Mouse (Mus musculus): ENCODE results near the gene Pxn. TPM values are rescaled to one million over a fixed set of nuclear protein-coding genes. Genes with fewer than 3 reads are reported as not detected.

The Pxn gene
- total RNA-seq, 2 experiments from 2014 or later, result 107 to 130 TPM

GRCm38 (mm10) chr5:115525943-115526342, 19.5 kb downstream of the Pxn start:
- no peak for DNase-seq

GRCm38 (mm10) chr5:115526456-115527202, 20.2 kb downstream of the Pxn start:
- no peak for DNase-seq

- DNase-seq, result no peak
Observed at GRCm38 (mm10) chr5:115528128-115528527, 21.7 kb downstream of the Pxn start.

- DNase-seq, result no peak
Observed at GRCm38 (mm10) chr5:115529364-115529741, 22.9 kb downstream of the Pxn start.

- peak; percentile 9 for DNase-seq
Observed at GRCm38 (mm10) chr5:115529742-115530446, 23.4 kb downstream of the Pxn start.

- peak; percentile 42 for DNase-seq
Observed at GRCm38 (mm10) chr5:115530447-115530809, 24.0 kb downstream of the Pxn start.

- peak; percentile 83 for DNase-seq
Observed at GRCm38 (mm10) chr5:115531671-115532270, 25.3 kb downstream of the Pxn start.

GRCm38 (mm10) chr5:115534290-115534731, 27.8 kb downstream of the Pxn start:
- peak; percentile 47 for DNase-seq

GRCm38 (mm10) chr5:115534856-115535255, 28.4 kb downstream of the Pxn start:
- DNase-seq, result peak; percentile 29

- peak; percentile 51 for DNase-seq
Observed at GRCm38 (mm10) chr5:115535635-115536034, 29.2 kb downstream of the Pxn start.

GRCm38 (mm10) chr5:115538017-115538692, 31.7 kb downstream of the Pxn start:
- peak; percentile 40 for DNase-seq

- peak; percentile 97 for DNase-seq
Observed at GRCm38 (mm10) chr5:115538693-115539043, 32.2 kb downstream of the Pxn start.

GRCm38 (mm10) chr5:115542635-115543384, 36.3 kb downstream of the Pxn start:
- no peak for DNase-seq

GRCm38 (mm10) chr5:115543509-115544253, 37.2 kb downstream of the Pxn start:
- peak; percentile 58 for DNase-seq

- peak; percentile 13 for DNase-seq
Observed at GRCm38 (mm10) chr5:115544655-115545185, 38.2 kb downstream of the Pxn start.

- no peak for DNase-seq
Observed at GRCm38 (mm10) chr5:115545636-115546035, 39.2 kb downstream of the Pxn start.

GRCm38 (mm10) chr5:115546536-115546935, 40.1 kb downstream of the Pxn start:
- DNase-seq, result peak; percentile 11

GRCm38 (mm10) chr5:115547014-115547413, 40.5 kb downstream of the Pxn start:
- no peak for DNase-seq

GRCm38 (mm10) chr5:115547421-115547820, 40.9 kb downstream of the Pxn start:
- no peak for DNase-seq

- no peak for DNase-seq
Observed at GRCm38 (mm10) chr5:115548501-115549285, 42.2 kb downstream of the Pxn start.

All from gastrocnemius, postnatal 10 days (tissue).